In genomic region chr15:5138021-5138856, GRCm38 (mm10) we compare ENCODE assay signal across 10 mouse cellular contexts. TPM values are rescaled to one million over a fixed set of nuclear protein-coding genes. Genes with fewer than 3 reads are reported as not detected.
DNase-seq lines count a peak whose midpoint lies in the region; ATAC-seq lines count a peak whose summit lies in the region.
"Had no signal": no experiment of that assay in that cellular context is flagged by ENCODE, and none has a peak within 500 bp of the region (broad histone marks: within the 10 kb centered on the region; RNA-seq: fewer than 3 reads in every experiment).

No protein-coding gene starts in this region.

- no peak overlapping the region for H3K9ac ChIP-seq in hindbrain, embryonic 14.5 days
- no peak overlapping the region for H3K9ac ChIP-seq in hindbrain, embryonic 11.5 days (ENCODE audit: low read depth, low read length)
- H3K9ac ChIP-seq: intestine, embryonic 15.5 days; midbrain, embryonic 12.5 days had no signal

- H3K4me3 ChIP-seq in hindbrain, embryonic 14.5 days (replicated peaks; ENCODE audit: low read length): no peak overlapping the region
- no peak overlapping the region for H3K4me3 ChIP-seq in hindbrain, embryonic 11.5 days (ENCODE audit: low read depth, low read length)
- H3K4me3 ChIP-seq: intestine, embryonic 15.5 days; midbrain, embryonic 12.5 days had no signal

- peak; percentile 69; the same call in 1 of the 2 replicates for ATAC-seq in hindbrain, embryonic 14.5 days (ENCODE audit: low FRiP score)
- no peak for ATAC-seq in hindbrain, embryonic 11.5 days (ENCODE audit: low FRiP score)
- ATAC-seq: intestine, embryonic 15.5 days had no signal

- no peak overlapping the region for H3K4me2 ChIP-seq in hindbrain, embryonic 14.5 days (replicated peaks)
- H3K4me2 ChIP-seq in hindbrain, embryonic 11.5 days (replicated peaks; ENCODE audit: low read depth, low read length): no peak overlapping the region
- H3K4me2 ChIP-seq: intestine, embryonic 15.5 days; midbrain, embryonic 12.5 days had no signal

- no peaks in the 10 kb centered on the region for H3K9me3 ChIP-seq in hindbrain, embryonic 14.5 days (ENCODE audit: control insufficient read depth, low read length)
- no peaks in the 10 kb centered on the region for H3K9me3 ChIP-seq in hindbrain, embryonic 11.5 days (ENCODE audit: control insufficient read depth, low read length)
- H3K9me3 ChIP-seq: intestine, embryonic 15.5 days; midbrain, embryonic 12.5 days had no signal

- H3K36me3 ChIP-seq in hindbrain, embryonic 14.5 days (replicated peaks; ENCODE audit: control insufficient read depth, insufficient read depth): no peaks in the 10 kb centered on the region
- H3K36me3 ChIP-seq in hindbrain, embryonic 11.5 days (ENCODE audit: control insufficient read depth, insufficient read depth, low read length): no peaks in the 10 kb centered on the region
- H3K36me3 ChIP-seq: intestine, embryonic 15.5 days; midbrain, embryonic 12.5 days had no signal

- H3K4me1 ChIP-seq in hindbrain, embryonic 14.5 days (replicated peaks; ENCODE audit: control insufficient read depth, insufficient read depth, low read length): no peaks in the 10 kb centered on the region
- H3K4me1 ChIP-seq in hindbrain, embryonic 11.5 days (replicated peaks; ENCODE audit: control insufficient read depth, insufficient read depth, low read length): no peaks in the 10 kb centered on the region
- H3K4me1 ChIP-seq: midbrain, embryonic 12.5 days had no signal

- 67% methylated on average over 9 of the region's 9 CpGs for WGBS in hindbrain, embryonic 14.5 days
- WGBS in hindbrain, embryonic 11.5 days: 89% methylated on average over 9 of the region's 9 CpGs

- DNase-seq in hindbrain, embryonic 14.5 days (ENCODE audit: low spot score): peak; percentile 33
- no peak for DNase-seq in hindbrain, embryonic 11.5 days (ENCODE audit: low spot score)
- DNase-seq in 3T3-L1 (ENCODE audit: low read depth, low spot score) (peak; percentile 62), liver (peak; percentile 71)
- peak; percentile 58 for DNase-seq in c-Kit-negative CD71-positive TER-119-positive erythroid progenitor cells, embryonic 14.5 days (ENCODE audit: low read depth, low spot score)
- no peak for DNase-seq in embryo, embryonic 10.5 days (ENCODE audit: low spot score)
- no peak for DNase-seq in thymus, postnatal 14 days
- DNase-seq in ovary, postnatal 36 days (ENCODE audit: low spot score): no peak

- H3K27me3 ChIP-seq in hindbrain, embryonic 14.5 days (ENCODE audit: control insufficient read depth, insufficient read depth, low read length): no peaks in the 10 kb centered on the region
- no peaks in the 10 kb centered on the region for H3K27me3 ChIP-seq in hindbrain, embryonic 11.5 days (ENCODE audit: control insufficient read depth, insufficient read depth, low read length)
- H3K27me3 ChIP-seq: intestine, embryonic 15.5 days; midbrain, embryonic 12.5 days had no signal

- H3K27ac ChIP-seq in hindbrain, embryonic 14.5 days: no peak overlapping the region
- no peak overlapping the region for H3K27ac ChIP-seq in hindbrain, embryonic 11.5 days (ENCODE audit: low read depth, low read length)
- H3K27ac ChIP-seq: intestine, embryonic 15.5 days; midbrain, embryonic 12.5 days had no signal

RNA-seq across cellular contexts. Expression of gene Prkaa1, which starts 5.4 kb away (rescaled TPM):
- polyA plus RNA-seq in hindbrain, embryonic 14.5 days (2014; fragmentation: Nextera tagmentation; extraction: Ambion mirVana): 18.2 and 18.5 TPM in 2 replicates
- polyA plus RNA-seq in hindbrain, embryonic 11.5 days (2014; fragmentation: Nextera tagmentation; extraction: Ambion mirVana): 19.8 and 20.6 TPM in 2 replicates

RNA-seq across cellular contexts. Expression of gene Rpl37, which starts 21.8 kb away (rescaled TPM):
- 357 and 463 TPM in 2 replicates for polyA plus RNA-seq in hindbrain, embryonic 14.5 days (2014; fragmentation: Nextera tagmentation; extraction: Ambion mirVana)
- polyA plus RNA-seq in hindbrain, embryonic 11.5 days (2014; fragmentation: Nextera tagmentation; extraction: Ambion mirVana): 482 and 496 TPM in 2 replicates

RNA-seq across cellular contexts. Expression of gene Card6, which starts 29.9 kb away (rescaled TPM):
- polyA plus RNA-seq in hindbrain, embryonic 14.5 days (2014; fragmentation: Nextera tagmentation; extraction: Ambion mirVana): 0.79 and 0.81 TPM in 2 replicates
- polyA plus RNA-seq in hindbrain, embryonic 11.5 days (2014; fragmentation: Nextera tagmentation; extraction: Ambion mirVana): 1.3 and 1.6 TPM in 2 replicates

RNA-seq across cellular contexts. Expression of gene Ttc33, which starts 47.1 kb away (rescaled TPM):
- polyA plus RNA-seq in hindbrain, embryonic 14.5 days (2014; fragmentation: Nextera tagmentation; extraction: Ambion mirVana): 58.7 and 61.0 TPM in 2 replicates
- 50.6 and 52.1 TPM in 2 replicates for polyA plus RNA-seq in hindbrain, embryonic 11.5 days (2014; fragmentation: Nextera tagmentation; extraction: Ambion mirVana)

Comparison
In these comparisons a context has a peak if more than half of its experiments do, and no peak if none do; other contexts are left out.
1. DNase-seq: peak in hindbrain, embryonic 14.5 days (single experiment), 3T3-L1 (single experiment), c-Kit-negative CD71-positive TER-119-positive erythroid progenitor cells, embryonic 14.5 days (single experiment) and liver (single experiment); none in hindbrain, embryonic 11.5 days (single experiment), embryo, embryonic 10.5 days (single experiment), thymus, postnatal 14 days (single experiment) and ovary, postnatal 36 days (single experiment).